Mouse (Mus musculus) kidney, postnatal 25 days (tissue): Measurements from ENCODE around the gene Dgki.

ENCODE experiments used
- DNase-seq, 2 experiments: peaks; one replicate each; pipeline ENCODE4 v3.0.0; 2021; ENCODE audit warnings: mixed read lengths in 2 of 2

Dgki gene

DNA sequence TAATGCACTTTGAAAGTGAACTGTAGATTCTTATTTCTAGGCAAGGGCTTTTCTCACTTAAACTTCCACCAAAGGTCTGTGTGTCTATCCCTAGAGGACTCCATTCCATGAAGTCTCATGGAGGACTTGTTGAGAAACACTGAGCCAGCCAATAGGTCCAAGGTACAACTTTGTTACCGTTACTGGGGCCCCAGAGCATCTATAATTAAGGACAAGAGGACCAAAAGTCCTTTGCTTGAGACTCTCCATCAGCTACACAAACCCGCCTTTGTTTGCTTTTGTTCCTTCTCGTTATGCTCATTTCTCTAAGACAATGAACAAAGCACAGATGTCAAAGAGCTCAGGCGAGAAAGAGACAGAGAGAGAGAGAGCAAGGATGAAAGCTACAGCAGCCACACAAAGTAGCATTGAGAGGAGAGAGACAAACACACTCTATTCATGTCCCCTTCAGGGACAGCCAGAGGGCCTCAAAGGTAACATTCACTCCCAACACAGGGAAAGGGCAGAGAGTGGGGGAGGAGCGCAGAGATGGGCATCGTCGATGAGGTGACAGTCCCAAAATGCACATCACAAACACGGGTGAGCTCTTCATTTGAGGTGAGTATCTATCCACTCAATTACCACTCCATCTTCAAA lies 396.7 kb downstream of the Dgki start:
- DNase-seq = no peak

DNA sequence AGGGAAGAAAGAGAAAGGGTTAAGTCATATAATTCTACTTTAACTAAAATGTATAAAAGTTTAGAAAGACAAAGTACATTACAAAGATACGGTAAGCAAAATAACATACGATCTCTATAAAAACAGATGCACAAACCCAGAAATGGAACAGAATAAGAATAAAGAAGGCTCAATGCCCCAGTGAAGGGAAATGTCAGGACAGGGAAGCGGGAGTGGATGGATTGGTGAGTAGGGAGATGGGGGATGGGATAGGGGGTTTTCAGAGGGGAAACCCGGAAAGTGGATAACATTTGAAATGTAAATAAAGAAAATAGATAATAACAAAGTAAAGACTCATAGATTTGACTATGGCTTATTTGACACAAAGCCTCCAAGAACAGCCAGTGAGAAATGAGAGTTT lies 400.1 kb downstream of the Dgki start:
- DNase-seq = no peak

DNA sequence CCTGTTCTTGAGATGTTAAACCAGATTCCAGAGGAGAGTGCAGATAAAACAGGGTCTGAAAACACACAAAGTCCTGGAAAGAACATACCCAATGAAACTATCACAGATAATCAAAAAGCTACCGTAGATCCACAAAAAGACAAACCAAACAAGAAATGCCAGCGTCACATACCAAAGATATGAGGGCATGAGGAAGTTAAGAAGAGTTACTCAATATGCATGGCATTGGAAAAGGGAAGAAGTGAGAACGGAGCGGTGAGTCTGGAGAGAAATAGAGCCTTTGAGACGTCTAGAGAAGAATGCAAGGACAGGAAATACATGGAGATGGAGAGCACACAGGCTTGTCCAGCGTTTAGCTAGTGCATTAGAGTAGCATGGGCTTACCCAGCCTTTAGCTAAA lies 401.6 kb downstream of the Dgki start:
- DNase-seq = no peak

DNA sequence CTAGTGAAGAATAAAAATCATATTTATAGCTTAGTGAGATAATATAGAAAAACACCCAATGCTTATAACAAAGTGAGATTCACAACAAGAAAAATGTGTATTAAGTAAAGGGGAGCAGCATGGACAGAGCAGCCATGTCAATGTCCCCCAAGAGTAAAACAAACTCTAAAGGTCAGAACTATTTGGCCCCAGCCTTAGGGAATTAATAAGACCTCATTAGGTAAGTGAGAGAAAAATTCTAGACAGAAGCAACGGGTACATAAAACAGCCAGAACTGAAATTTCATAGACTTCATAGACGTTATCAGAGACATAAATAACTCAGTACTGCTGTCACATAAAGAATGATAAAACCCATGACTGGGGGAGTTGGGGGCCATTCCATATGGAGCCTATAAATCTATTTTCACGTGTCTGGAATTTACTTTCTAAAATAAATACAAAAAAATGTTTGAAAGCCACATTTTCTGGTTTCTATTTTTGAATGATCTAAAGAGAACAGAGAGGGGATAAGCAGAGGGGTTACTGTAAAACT lies 402.3 kb downstream of the Dgki start:
- no peak for DNase-seq

DNA sequence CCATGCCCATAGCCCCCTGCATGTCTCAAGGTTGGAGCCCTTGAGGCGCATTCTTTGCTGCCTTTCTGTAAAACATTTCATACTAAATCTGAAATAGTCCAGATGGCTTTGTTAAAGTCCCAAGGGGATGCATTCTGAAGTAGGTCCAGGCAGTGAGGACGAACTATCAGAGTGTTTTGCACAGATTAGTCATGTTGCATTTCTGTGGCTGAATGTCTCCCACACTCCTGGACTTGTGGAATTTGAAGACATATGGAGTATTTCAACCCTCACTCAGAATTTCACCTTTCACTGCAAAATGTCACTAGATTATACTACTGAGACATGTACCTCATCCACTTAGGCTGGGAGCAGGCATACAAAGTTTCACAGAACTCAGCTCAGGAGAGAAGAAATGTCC lies 403.3 kb downstream of the Dgki start:
- DNase-seq = no peak

- DNase-seq = no peak
These were observed 408.2 kb downstream of the Dgki start for GRCm38 (mm10) chr6:36891820-36892219.

DNA sequence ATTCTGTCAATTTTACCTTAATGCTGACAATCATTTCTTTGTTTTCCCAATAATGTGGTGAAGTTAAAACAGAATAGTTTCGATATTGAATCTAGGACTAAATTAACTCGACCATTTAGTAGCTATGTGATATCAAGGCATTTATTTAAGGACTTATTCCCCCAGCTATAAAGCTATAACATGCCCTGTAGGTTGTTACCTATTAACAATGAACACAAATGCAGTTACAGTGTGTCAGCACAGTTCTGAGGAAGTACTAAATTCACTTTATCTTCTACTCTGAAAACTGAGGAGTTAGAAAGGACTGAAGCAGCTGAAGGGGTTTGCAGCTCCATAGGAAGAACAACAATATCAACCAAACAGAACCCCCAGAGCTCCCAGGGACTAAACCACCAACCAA lies 409.2 kb downstream of the Dgki start:
- DNase-seq = no peak

DNA sequence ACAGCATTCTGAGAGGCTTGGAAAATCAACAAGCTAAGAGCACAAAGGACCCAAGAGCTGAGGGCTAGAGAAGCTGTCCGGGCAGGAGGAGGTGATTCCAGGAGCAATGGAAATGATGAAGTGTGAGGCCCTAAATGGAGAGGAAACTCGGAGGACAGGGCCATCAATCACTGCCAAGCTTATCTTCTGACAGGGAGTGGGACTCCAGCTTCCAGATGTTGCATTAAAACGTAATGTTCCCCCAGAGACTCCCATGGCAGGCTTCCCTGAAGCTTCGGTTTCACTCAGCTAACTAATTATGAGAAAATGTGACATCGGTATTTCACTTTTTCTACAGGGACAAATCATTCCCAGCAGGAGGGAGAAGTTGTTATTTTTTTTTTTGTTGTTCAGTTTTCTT lies 409.7 kb downstream of the Dgki start:
- DNase-seq = peak; percentile 66 to 73

DNA sequence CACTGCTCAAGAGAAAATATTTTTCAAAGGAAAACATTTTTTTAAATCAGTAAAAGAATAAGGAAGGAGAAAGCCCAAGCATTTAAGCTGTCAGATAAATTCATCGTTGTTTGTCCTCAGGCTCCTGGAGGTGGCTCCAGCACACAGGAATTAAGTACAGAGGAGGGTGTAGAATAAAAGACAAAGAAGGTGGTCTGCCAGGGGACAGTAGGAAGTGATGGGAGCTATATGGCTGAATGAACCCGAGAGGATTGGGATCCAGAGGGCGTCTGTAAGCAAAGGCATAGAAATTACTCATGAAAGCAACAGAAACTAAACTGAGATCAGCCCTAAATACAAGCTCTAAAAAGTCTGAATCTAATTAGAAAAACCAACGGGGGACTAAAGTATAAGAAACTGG lies 418.7 kb downstream of the Dgki start:
- DNase-seq = no peak

GRCm38 (mm10) chr6:36880643-36881263 lies 419.2 kb downstream of the Dgki start:
- no peak for DNase-seq

DNA sequence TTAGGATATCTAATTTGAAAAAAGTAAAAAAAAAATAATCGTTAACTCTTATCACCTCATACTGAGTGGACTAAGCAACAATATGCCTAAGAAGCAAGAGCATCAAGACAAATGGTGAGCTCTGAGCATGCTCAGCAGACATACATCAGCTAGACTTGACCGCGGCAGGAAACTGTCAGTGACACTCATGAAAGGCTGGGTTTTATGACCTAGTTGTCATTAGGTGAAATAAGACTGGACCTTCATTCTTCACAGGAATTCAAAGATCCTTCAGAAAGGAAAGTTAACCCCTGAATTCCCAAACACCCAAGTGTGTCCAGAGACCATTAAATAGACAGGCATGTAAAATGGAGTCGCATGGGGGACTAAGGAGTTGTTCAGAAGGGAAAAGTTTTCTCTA lies 422.6 kb downstream of the Dgki start:
- DNase-seq = no peak

- DNase-seq = no peak
These were observed 423.6 kb downstream of the Dgki start for GRCm38 (mm10) chr6:36876426-36876825.

DNA sequence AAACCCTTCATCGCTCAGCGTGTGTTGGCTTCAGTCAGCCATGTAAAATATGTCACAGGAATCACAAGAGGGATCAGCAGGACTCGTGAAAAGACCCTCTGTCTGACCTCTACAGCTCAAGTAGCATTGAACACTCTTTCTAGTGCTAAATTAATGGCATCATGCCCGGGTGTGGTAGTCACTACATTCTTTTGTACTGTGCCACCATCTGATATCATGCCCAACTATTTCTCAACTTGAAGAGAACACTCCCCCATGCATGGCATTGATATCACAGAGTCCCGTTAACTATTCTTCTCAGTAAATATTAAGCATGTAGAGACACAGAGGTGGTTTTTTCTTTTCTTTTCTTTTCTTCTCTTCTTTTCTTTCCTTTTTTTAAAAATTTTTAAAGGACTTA lies 424.1 kb downstream of the Dgki start:
- DNase-seq = no peak

DNA sequence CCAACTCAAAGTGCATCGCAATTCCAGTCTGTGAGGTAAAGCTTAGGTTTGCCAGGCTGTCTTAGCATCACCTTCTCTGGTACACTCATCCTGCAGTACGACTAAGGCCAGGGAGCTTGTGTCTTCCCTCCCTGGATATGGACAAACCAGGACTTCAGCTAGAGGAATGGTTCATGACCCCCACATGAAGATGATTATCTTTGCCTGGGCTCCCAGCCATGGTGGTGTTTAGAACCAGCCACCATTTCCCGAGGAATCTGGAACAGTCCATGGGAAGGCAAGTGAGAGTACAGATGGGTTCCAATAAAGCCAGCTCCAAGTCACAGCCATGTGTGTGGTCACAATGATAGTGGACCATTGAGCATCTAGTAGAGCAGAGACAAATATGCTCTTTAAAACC lies 427.1 kb downstream of the Dgki start:
- DNase-seq = no peak

GRCm38 (mm10) chr6:36868217-36868616 lies 431.8 kb downstream of the Dgki start:
- no peak for DNase-seq

DNA sequence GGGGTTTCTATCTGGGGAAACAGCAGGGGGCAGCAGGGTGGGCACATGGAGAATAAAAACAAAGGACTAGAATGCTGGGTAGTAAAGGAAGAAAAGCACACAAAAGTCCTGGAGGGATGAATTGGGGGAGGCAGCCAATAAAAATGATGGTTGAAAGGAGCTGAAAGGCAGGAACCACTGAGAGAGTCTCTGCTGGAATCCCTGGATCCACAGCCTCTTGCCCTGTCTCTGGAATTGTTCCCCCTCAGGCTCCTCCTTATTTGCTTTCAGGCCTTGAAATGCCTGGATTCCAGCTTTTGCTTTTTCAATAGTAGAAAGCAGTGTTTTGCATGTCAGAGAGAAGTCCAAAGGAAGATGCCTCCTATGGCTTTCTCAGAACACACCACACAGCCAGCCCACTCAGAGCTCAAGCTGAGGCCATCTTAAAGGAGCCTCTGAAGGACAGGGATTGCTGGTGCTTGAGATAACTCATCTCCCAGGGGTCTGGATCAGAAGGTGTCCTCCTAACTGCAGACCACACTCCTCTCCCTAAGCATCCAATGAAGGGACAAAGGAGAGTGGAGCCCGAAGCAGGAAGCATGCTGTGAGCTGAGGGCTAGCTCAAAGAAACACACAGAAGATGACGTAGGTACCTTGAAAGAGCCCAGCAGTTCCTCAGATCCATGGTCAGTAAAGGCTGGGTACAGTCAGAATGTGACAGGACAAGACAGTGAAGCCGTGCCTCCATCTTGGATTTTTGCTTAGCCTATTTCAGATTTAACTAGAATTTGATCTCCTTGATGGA lies 441.5 kb downstream of the Dgki start:
- no peak for DNase-seq

GRCm38 (mm10) chr6:36857627-36858257 lies 442.2 kb downstream of the Dgki start:
- DNase-seq = no peak

GRCm38 (mm10) chr6:36850422-36851129 lies 449.4 kb downstream of the Dgki start:
- DNase-seq = peak; percentile 53 to 54

DNA sequence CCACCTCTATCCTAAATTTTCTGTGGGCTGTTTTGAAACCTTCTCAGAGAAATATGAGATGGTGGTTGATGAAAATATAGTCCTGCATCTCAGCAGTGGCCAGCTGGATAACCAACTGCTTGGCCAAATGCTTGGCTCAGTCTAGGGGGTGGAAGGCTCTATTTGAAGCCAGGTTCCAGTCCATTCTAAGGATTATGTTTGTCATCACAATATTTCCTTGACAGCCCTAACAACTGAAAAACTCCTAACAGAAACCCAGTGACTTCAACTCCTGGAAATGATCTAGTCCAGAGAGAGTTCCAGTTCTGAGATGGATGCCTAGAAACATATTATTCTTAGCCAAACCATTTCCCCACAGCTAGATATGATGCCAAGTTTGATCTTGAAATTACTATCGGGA lies 454.7 kb downstream of the Dgki start:
- DNase-seq = no peak

GRCm38 (mm10) chr6:36844258-36844657 lies 455.7 kb downstream of the Dgki start:
- DNase-seq = no peak

DNA sequence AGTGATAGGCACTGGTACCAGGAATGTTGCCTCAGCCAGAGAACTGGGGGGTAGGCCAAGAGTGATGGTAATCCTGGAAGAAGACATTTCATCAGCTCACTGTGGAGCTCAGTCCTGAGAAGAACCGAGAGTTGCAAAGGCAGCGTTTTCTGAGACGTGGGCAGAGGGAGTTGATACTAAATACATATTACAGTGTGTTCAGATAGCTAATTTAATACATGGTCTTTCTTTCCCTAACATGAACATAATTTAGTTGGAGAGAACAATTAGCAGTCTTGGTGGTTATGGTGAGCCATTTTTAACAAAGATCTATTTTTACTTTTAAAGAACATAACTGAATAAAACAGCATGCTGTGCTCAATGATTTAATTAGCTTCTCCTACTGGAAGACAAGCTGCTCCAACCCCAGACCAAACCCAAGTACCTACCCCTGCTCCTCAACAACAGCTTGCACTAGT lies 456.9 kb downstream of the Dgki start:
- DNase-seq = no peak

DNA sequence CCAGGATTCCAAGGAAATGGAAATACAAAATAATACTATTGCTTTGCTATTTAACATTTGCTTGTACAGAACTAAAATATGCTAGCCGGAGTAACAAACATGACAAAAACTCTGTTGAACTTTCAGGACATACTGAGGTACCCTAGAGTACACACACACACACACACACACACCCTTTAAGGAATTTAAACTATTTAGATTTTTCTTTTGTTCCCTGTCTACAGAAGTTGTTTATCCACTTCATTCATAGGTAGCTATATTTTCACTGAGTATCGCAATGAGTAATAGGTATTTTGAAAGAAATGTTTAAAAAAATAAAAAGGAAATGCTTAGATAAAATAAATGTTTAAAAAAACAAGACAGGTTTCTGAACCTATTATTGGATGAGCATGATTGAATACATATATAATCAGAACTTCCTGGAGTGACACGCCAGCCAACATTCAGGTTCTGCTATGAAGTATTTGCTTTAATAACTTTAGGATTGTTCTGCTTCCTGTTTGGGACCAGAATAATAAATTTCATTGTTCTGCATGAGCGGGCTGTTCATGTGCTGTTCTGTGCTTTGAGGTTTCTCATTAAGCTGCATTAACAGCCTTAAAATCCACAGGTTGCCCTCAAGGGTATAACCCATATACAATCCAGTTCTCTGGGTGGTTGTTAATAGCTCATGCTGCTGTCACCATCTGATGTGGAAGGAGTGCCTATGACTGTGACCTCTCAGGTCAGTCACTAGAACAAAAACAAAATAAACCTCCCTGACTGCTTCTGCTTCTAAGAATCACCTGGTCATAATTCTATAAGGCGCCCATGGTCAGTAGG lies 457.7 kb downstream of the Dgki start:
- no peak for DNase-seq
